Mouse (Mus musculus): ENCODE measurements around the gene Habp4. TPM values are rescaled to one million over a fixed set of nuclear protein-coding genes. Genes with fewer than 3 reads are reported as not detected.

The Habp4 gene
- polyA plus RNA-seq, 1 experiment = 32.5 TPM

- no peaks in the 10 kb centered on the region for H3K36me3 ChIP-seq (ENCODE audit: control insufficient read depth, insufficient read depth)
- TF ChIP-seq USF1 (IDR thresholded peaks at IDR 0.05; ENCODE audit: low read depth) = no peak
- peak in 2 of 3 experiments; percentile 42 to 44 for TF ChIP-seq MYOD1 (IDR thresholded peaks at IDR 0.05; ENCODE audit: control insufficient read depth in 1 of 3, insufficient read length in 2 of 3, low read depth in 2 of 3)
- peak overlapping the region; percentile 91 for H3ac ChIP-seq (ENCODE audit: control insufficient read depth, insufficient read length)
- H3K79me2 ChIP-seq (ENCODE audit: control insufficient read depth, insufficient read depth) = peaks cover 21% of the 10 kb centered on the region
- peak overlapping the region; percentile 85 for H3K4me2 ChIP-seq (ENCODE audit: low read depth)
- peak overlapping the region; percentile 50 for H3K4me3 ChIP-seq
- H3K27me3 ChIP-seq (ENCODE audit: control insufficient read depth, insufficient read depth, insufficient read length) = no peaks in the 10 kb centered on the region
Observed at GRCm38 (mm10) chr13:64162626-64163025, 1.0 kb downstream of the Habp4 start.

GRCm38 (mm10) chr13:64163147-64163715, 1.6 kb downstream of the Habp4 start:
- Histone ChIP-seq H3ac (ENCODE audit: control insufficient read depth, insufficient read length) (no peak overlapping the region), H3K79me2 (ENCODE audit: control insufficient read depth, insufficient read depth) (peaks cover 21% of the 10 kb centered on the region), H3K4me3 (peak overlapping the region; percentile 50), H3K4me2 (ENCODE audit: low read depth) (peak overlapping the region; percentile 85), H3K27me3 (ENCODE audit: control insufficient read depth, insufficient read depth, insufficient read length) (no peaks in the 10 kb centered on the region), H3K36me3 (ENCODE audit: control insufficient read depth, insufficient read depth) (no peaks in the 10 kb centered on the region)
- TF ChIP-seq MAX (IDR thresholded peaks at IDR 0.05; ENCODE audit: low read depth) (no peak), POLR2AphosphoS2 (IDR thresholded peaks at IDR 0.05; ENCODE audit: insufficient read length, low read depth) (no peak), E2F4 (IDR thresholded peaks at IDR 0.05; ENCODE audit: insufficient read depth) (no peak), SRF (IDR thresholded peaks at IDR 0.05; ENCODE audit: control insufficient read depth, insufficient read length, low read depth) (no peak), POLR2A (IDR thresholded peaks at IDR 0.05; ENCODE audit: insufficient read length, low read depth) (no peak), MYOD1 (IDR thresholded peaks at IDR 0.05; ENCODE audit: control insufficient read depth in 1 of 3, insufficient read length in 2 of 3, low read depth in 2 of 3) (no peak), CEBPB (IDR thresholded peaks at IDR 0.05; ENCODE audit: insufficient read depth, poor library complexity, severe bottlenecking) (no peak)

DNA sequence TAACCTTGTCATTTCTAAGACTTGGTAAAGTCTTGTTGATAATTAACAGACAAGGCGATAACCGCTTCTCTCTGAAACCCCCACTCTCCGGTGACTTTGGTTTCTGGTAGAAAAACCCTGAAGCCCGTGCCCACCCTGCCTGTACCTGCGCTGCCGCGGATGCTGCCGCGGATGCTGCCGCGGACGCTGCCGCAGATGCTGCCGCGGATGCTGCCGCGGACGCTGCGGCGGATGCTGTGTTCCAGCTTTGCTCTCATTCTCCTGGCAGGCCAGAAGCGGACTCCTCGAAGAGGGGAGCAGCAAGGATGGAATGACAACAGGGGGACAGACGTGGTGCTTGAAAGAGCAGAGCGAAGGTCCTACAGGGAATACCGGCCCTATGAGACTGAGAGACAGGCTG, 8.1 kb downstream of the Habp4 start:
- TF ChIP-seq POLR2A (IDR thresholded peaks at IDR 0.05; ENCODE audit: insufficient read length, low read depth) (no peak), SRF (IDR thresholded peaks at IDR 0.05; ENCODE audit: control insufficient read depth, insufficient read length, low read depth) (no peak), REST (IDR thresholded peaks at IDR 0.05; ENCODE audit: insufficient read depth, insufficient read length) (no peak), USF1 (IDR thresholded peaks at IDR 0.05; ENCODE audit: low read depth) (no peak), MYOG (IDR thresholded peaks at IDR 0.05; ENCODE audit: control insufficient read depth in 1 of 3, insufficient read depth in 1 of 3, insufficient read length in 2 of 3, low read depth in 2 of 3) (no peak), TCF3 (IDR thresholded peaks at IDR 0.05; ENCODE audit: insufficient read length, low read depth) (no peak), MAX (IDR thresholded peaks at IDR 0.05; ENCODE audit: low read depth) (no peak)
- peaks cover 3% of the 10 kb centered on the region for H3K36me3 ChIP-seq (ENCODE audit: control insufficient read depth, insufficient read depth)
- H3K4me2 ChIP-seq (ENCODE audit: low read depth) = no peak overlapping the region
- H3ac ChIP-seq (ENCODE audit: control insufficient read depth, insufficient read length) = no peak overlapping the region
- peaks cover 4% of the 10 kb centered on the region for H3K79me2 ChIP-seq (ENCODE audit: control insufficient read depth, insufficient read depth)
- no peak overlapping the region for H3K4me3 ChIP-seq
- H3K27me3 ChIP-seq (ENCODE audit: control insufficient read depth, insufficient read depth, insufficient read length) = no peaks in the 10 kb centered on the region

DNA sequence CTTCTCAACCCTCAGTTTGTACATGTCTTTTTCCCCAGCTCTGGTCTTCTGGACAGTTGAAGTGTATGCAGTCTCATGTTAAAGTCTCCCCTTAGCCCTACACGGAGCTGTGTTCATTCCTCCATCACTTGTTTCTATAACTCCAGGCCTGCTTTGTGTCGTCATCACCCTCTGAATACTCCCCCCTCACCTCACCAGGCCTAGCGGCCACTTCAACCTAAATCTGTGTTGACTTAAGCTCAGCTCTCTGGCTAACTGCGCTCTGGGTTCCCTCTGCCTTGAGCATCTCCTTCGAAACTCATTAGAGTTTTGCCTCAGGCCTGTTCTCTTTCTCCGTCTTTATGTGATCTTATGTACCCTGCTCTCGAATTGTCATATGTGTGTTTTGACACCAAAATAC, 16.4 kb downstream of the Habp4 start:
- no peak overlapping the region for H3K4me3 ChIP-seq
- no peak overlapping the region for H3K4me2 ChIP-seq (ENCODE audit: low read depth)
- peaks cover 6% of the 10 kb centered on the region for H3K36me3 ChIP-seq (ENCODE audit: control insufficient read depth, insufficient read depth)
- H3K27me3 ChIP-seq (ENCODE audit: control insufficient read depth, insufficient read depth, insufficient read length) = no peaks in the 10 kb centered on the region
- TF ChIP-seq POLR2A (IDR thresholded peaks at IDR 0.05; ENCODE audit: insufficient read length, low read depth) = no peak
- no peak for TF ChIP-seq POLR2AphosphoS2 (IDR thresholded peaks at IDR 0.05; ENCODE audit: insufficient read length, low read depth)
- no peak for TF ChIP-seq REST (IDR thresholded peaks at IDR 0.05; ENCODE audit: insufficient read depth, insufficient read length)
- no peak for TF ChIP-seq E2F4 (IDR thresholded peaks at IDR 0.05; ENCODE audit: insufficient read depth)
- no peak for TF ChIP-seq MYOD1 (IDR thresholded peaks at IDR 0.05; ENCODE audit: control insufficient read depth in 1 of 3, insufficient read length in 2 of 3, low read depth in 2 of 3)
- TF ChIP-seq MAX (IDR thresholded peaks at IDR 0.05; ENCODE audit: low read depth) = no peak
- no peak for TF ChIP-seq TCF12 (IDR thresholded peaks at IDR 0.05; ENCODE audit: insufficient read depth, poor library complexity, severe bottlenecking)
- TF ChIP-seq TCF3 (IDR thresholded peaks at IDR 0.05; ENCODE audit: insufficient read length, low read depth) = no peak
- no peak for TF ChIP-seq SRF (IDR thresholded peaks at IDR 0.05; ENCODE audit: control insufficient read depth, insufficient read length, low read depth)
- TF ChIP-seq USF1 (IDR thresholded peaks at IDR 0.05; ENCODE audit: low read depth) = no peak
- TF ChIP-seq CEBPB (IDR thresholded peaks at IDR 0.05; ENCODE audit: insufficient read depth, poor library complexity, severe bottlenecking) = no peak
- TF ChIP-seq MYOG (IDR thresholded peaks at IDR 0.05; ENCODE audit: control insufficient read depth in 1 of 3, insufficient read depth in 1 of 3, insufficient read length in 2 of 3, low read depth in 2 of 3) = no peak
- H3ac ChIP-seq (ENCODE audit: control insufficient read depth, insufficient read length) = no peak overlapping the region
- H3K79me2 ChIP-seq (ENCODE audit: control insufficient read depth, insufficient read depth) = no peaks in the 10 kb centered on the region

- no peaks in the 10 kb centered on the region for H3K27me3 ChIP-seq (ENCODE audit: control insufficient read depth, insufficient read depth, insufficient read length)
- no peaks in the 10 kb centered on the region for H3K79me2 ChIP-seq (ENCODE audit: control insufficient read depth, insufficient read depth)
- H3K36me3 ChIP-seq (ENCODE audit: control insufficient read depth, insufficient read depth) = peaks cover 6% of the 10 kb centered on the region
- TF ChIP-seq E2F4 (IDR thresholded peaks at IDR 0.05; ENCODE audit: insufficient read depth) (no peak), MYOD1 (IDR thresholded peaks at IDR 0.05; ENCODE audit: control insufficient read depth in 1 of 3, insufficient read length in 2 of 3, low read depth in 2 of 3) (no peak), REST (IDR thresholded peaks at IDR 0.05; ENCODE audit: insufficient read depth, insufficient read length) (no peak), MYOG (IDR thresholded peaks at IDR 0.05; ENCODE audit: control insufficient read depth in 1 of 3, insufficient read depth in 1 of 3, insufficient read length in 2 of 3, low read depth in 2 of 3) (no peak), TCF12 (IDR thresholded peaks at IDR 0.05; ENCODE audit: insufficient read depth, poor library complexity, severe bottlenecking) (no peak), TCF3 (IDR thresholded peaks at IDR 0.05; ENCODE audit: insufficient read length, low read depth) (no peak), MAX (IDR thresholded peaks at IDR 0.05; ENCODE audit: low read depth) (no peak), POLR2A (IDR thresholded peaks at IDR 0.05; ENCODE audit: insufficient read length, low read depth) (no peak), POLR2AphosphoS2 (IDR thresholded peaks at IDR 0.05; ENCODE audit: insufficient read length, low read depth) (no peak), CEBPB (IDR thresholded peaks at IDR 0.05; ENCODE audit: insufficient read depth, poor library complexity, severe bottlenecking) (no peak), SRF (IDR thresholded peaks at IDR 0.05; ENCODE audit: control insufficient read depth, insufficient read length, low read depth) (no peak), USF1 (IDR thresholded peaks at IDR 0.05; ENCODE audit: low read depth) (no peak)
- no peak overlapping the region for H3K4me2 ChIP-seq (ENCODE audit: low read depth)
- H3K4me3 ChIP-seq = no peak overlapping the region
- no peak overlapping the region for H3ac ChIP-seq (ENCODE audit: control insufficient read depth, insufficient read length)
Observed at GRCm38 (mm10) chr13:64178746-64179652, 17.4 kb downstream of the Habp4 start.
